Mouse (Mus musculus) cortical plate, adult 2 months (tissue): Measurements from ENCODE around the gene Ap1m1.

Experiments used
- CTCF ChIP-seq: fragments of 200-500 bp; IDR thresholded peaks from 2 replicates; pipeline ENCODE4 v1.5.1; 2011; ENCODE audit warnings: mild to moderate bottlenecking, control low read depth, low read length; ENCODE audit not compliant: insufficient read depth; ENCODE audit errors: extremely low read depth
- POLR2A ChIP-seq: fragments of 200-500 bp; IDR thresholded peaks from 2 replicates; pipeline ENCODE4 v1.6.1; 2011; ENCODE audit warnings: mild to moderate bottlenecking, low read length, control low read depth; ENCODE audit not compliant: insufficient read depth; ENCODE audit errors: extremely low read depth

- TF ChIP-seq CTCF (peak; percentile 77), POLR2A (no peak; the same call in 1 of the 2 replicates)
Observed at GRCm38 (mm10) chr8:72239499-72240402, at the start of gene Ap1m1.
